Comparison of ENCODE assay signal across 16 mouse cellular contexts in genomic region chrX:52103771-52104170, GRCm38 (mm10).
"Had no signal": no experiment of that assay in that cellular context is flagged by ENCODE, and none has a peak within 500 bp of the region (broad histone marks: within the 10 kb centered on the region; RNA-seq: fewer than 3 reads in every experiment).

No protein-coding gene starts in this region.

- H3K4me3 ChIP-seq: neural tube, embryonic 12.5 days; neural tube, embryonic 13.5 days; neural tube, embryonic 15.5 days; stomach, embryonic 15.5 days had no signal

- H3K36me3 ChIP-seq: neural tube, embryonic 12.5 days; neural tube, embryonic 13.5 days; neural tube, embryonic 15.5 days; stomach, embryonic 15.5 days had no signal

- H3K27ac ChIP-seq: neural tube, embryonic 12.5 days; neural tube, embryonic 13.5 days; neural tube, embryonic 15.5 days; stomach, embryonic 15.5 days; stomach, postnatal 0 days had no signal

- H3K9me3 ChIP-seq: neural tube, embryonic 12.5 days; neural tube, embryonic 13.5 days; neural tube, embryonic 15.5 days; stomach, embryonic 15.5 days had no signal

- H3K4me1 ChIP-seq: neural tube, embryonic 12.5 days; neural tube, embryonic 13.5 days; neural tube, embryonic 15.5 days; stomach, embryonic 15.5 days had no signal

- H3K4me2 ChIP-seq: neural tube, embryonic 12.5 days; neural tube, embryonic 13.5 days; neural tube, embryonic 15.5 days; stomach, embryonic 15.5 days had no signal

- DNase-seq: right cerebral cortex, adult 18-20 months; right cerebral cortex, postnatal 14 days; right cerebral cortex, postnatal 25 days; right cerebral cortex, postnatal 4 days; spleen, adult 18-20 months; thymus, adult 18-20 months; thymus, adult 2 months; thymus, postnatal 14 days; thymus, postnatal 25 days; thymus, postnatal 36 days; thymus, postnatal 4 days had no signal

- H3K9ac ChIP-seq: neural tube, embryonic 12.5 days; neural tube, embryonic 13.5 days; neural tube, embryonic 15.5 days; stomach, embryonic 15.5 days had no signal

- H3K27me3 ChIP-seq: neural tube, embryonic 12.5 days; neural tube, embryonic 13.5 days; neural tube, embryonic 15.5 days; stomach, embryonic 15.5 days had no signal
